Mouse (Mus musculus): ENCODE data around the gene Pola2. TPM values are rescaled to one million over a fixed set of nuclear protein-coding genes. Genes with fewer than 3 reads are reported as not detected.

Gene Pola2
- polyA plus RNA-seq, 1 experiment from 2014 or later: 28.1 TPM

- H3K4me1 ChIP-seq (replicated peaks): peaks cover 20% of the 10 kb centered on the region
- H3K4me2 ChIP-seq: peak overlapping the region; percentile 81
- no peak overlapping the region for H3K9ac ChIP-seq
- no peak overlapping the region for H3K4me3 ChIP-seq
- H3K27me3 ChIP-seq: no peaks in the 10 kb centered on the region
- no peak for ATAC-seq (ENCODE audit: low FRiP score, low read depth)
- H3K36me3 ChIP-seq: no peaks in the 10 kb centered on the region
- 41% methylated on average over 1 of the region's 1 CpGs for WGBS
- no peak overlapping the region for H3K27ac ChIP-seq (replicated peaks)
- no peaks in the 10 kb centered on the region for H3K9me3 ChIP-seq
Measured at GRCm38 (mm10) chr19:5962651-5963050, 1.4 kb downstream of the Pola2 start.

GRCm38 (mm10) chr19:5957371-5957770, 6.6 kb downstream of the Pola2 start:
- H3K9ac ChIP-seq: no peak overlapping the region
- H3K4me3 ChIP-seq: no peak overlapping the region
- H3K27me3 ChIP-seq: no peaks in the 10 kb centered on the region
- no peaks in the 10 kb centered on the region for H3K4me1 ChIP-seq (replicated peaks)
- no peaks in the 10 kb centered on the region for H3K9me3 ChIP-seq
- no peak overlapping the region for H3K4me2 ChIP-seq
- 93% methylated on average over 5 of the region's 5 CpGs for WGBS
- no peak overlapping the region for H3K27ac ChIP-seq (replicated peaks)
- no peaks in the 10 kb centered on the region; the same call in 1 of the 2 replicates for H3K36me3 ChIP-seq
- no peak for ATAC-seq (ENCODE audit: low FRiP score, low read depth)

GRCm38 (mm10) chr19:5956685-5957084, 7.3 kb downstream of the Pola2 start:
- Histone ChIP-seq H3K27ac (replicated peaks) (no peak overlapping the region), H3K27me3 (no peaks in the 10 kb centered on the region), H3K9ac (no peak overlapping the region), H3K4me1 (replicated peaks) (no peaks in the 10 kb centered on the region), H3K9me3 (no peaks in the 10 kb centered on the region), H3K4me3 (no peak overlapping the region), H3K36me3 (no peaks in the 10 kb centered on the region; the same call in 1 of the 2 replicates), H3K4me2 (no peak overlapping the region)
- 32% methylated on average over 3 of the region's 3 CpGs for WGBS
- 0 out of 2 replicates have a peak, but pooled peaks have one; percentile 56 for ATAC-seq (ENCODE audit: low FRiP score, low read depth)

DNA sequence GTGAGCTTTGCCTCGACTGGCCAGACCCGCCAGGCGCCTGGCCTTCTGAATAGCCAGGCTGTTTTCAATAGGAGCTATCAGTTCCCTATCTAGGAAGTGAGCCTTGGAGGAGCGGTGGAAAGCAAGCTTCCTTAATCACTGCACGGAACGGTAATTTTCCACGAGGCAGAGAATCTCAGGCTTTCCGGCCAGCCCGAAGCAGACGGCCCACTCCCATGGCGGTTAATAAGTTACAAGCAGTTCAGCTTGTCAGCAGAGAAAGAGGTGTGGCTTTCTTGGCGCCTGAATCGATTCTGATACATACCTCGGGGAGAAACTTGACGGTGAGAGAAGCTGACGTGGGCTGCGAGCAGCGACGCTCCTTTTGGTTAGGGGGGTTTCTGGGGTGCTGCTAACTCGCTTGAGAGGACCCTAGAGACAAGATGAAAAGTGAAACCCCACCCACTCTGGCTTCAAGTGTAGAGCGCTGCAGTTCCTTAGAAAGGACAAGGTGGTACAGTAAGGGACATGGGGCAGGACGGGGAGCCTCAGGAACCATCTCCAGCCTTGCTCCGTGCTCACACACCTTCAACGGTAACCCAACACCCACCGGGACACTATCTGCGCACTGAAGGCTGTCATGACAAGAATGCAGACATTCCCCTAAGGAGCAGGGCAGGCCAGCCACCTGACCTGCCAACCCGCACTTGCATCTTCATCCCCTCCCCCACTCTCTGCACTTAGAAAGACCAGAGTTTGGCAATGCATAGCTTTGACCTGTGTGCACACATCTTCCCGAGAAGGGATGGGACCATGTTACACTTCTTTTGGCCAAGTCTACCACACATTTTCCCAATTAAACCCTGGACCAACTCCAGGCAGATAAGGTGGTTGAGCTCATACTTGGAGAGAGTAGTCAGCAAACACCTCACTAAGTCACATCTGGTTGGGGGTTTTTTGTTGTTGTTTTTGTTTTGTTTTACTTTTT, 8.0 kb downstream of the Pola2 start:
- no peaks in the 10 kb centered on the region; the same call in 1 of the 2 replicates for H3K36me3 ChIP-seq
- no peak overlapping the region for H3K9ac ChIP-seq
- H3K4me1 ChIP-seq (replicated peaks): no peaks in the 10 kb centered on the region
- WGBS: 86% methylated on average over 28 of the region's 28 CpGs
- H3K4me3 ChIP-seq: no peak overlapping the region
- no peak for ATAC-seq (ENCODE audit: low FRiP score, low read depth)
- no peaks in the 10 kb centered on the region for H3K9me3 ChIP-seq
- H3K4me2 ChIP-seq: no peak overlapping the region
- no peak overlapping the region for H3K27ac ChIP-seq (replicated peaks)
- no peaks in the 10 kb centered on the region for H3K27me3 ChIP-seq

DNA sequence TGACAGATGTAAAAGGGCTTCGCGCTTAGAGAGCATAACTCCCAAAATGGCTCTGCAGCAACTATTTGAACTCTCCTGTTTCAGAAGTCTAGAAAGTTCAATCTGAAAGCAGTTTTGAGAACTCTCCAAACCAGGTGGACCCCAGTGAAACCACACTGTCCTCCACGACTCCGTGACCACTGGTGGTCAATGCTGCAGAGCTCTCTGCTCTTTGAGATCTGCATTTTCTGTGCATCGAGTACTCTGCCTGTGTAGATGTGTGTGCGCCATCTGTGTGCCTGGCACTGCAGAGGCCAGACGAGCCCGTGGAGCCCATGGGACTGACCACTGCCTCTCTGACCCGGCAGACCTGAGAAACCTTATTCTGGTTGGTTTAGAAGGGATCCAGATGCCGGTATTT, 9.1 kb downstream of the Pola2 start:
- Histone ChIP-seq H3K9ac (no peak overlapping the region), H3K27ac (replicated peaks) (no peak overlapping the region), H3K27me3 (no peaks in the 10 kb centered on the region), H3K9me3 (no peaks in the 10 kb centered on the region), H3K4me2 (no peak overlapping the region), H3K36me3 (peaks cover 3% of the 10 kb centered on the region), H3K4me3 (no peak overlapping the region), H3K4me1 (replicated peaks) (no peaks in the 10 kb centered on the region)
- ATAC-seq (ENCODE audit: low FRiP score, low read depth): no peak
- WGBS: 93% methylated on average over 10 of the region's 10 CpGs

- H3K36me3 ChIP-seq: peaks cover 3% of the 10 kb centered on the region
- no peaks in the 10 kb centered on the region for H3K27me3 ChIP-seq
- ATAC-seq (ENCODE audit: low FRiP score, low read depth): no peak
- no peaks in the 10 kb centered on the region for H3K9me3 ChIP-seq
- no peak overlapping the region for H3K4me3 ChIP-seq
- H3K4me2 ChIP-seq: no peak overlapping the region
- WGBS: 86% methylated on average over 22 of the region's 22 CpGs
- H3K4me1 ChIP-seq (replicated peaks): no peaks in the 10 kb centered on the region
- H3K9ac ChIP-seq: no peak overlapping the region
- H3K27ac ChIP-seq (replicated peaks): no peak overlapping the region
Measured at GRCm38 (mm10) chr19:5954031-5954710, 9.8 kb downstream of the Pola2 start.

- no peaks in the 10 kb centered on the region for H3K27me3 ChIP-seq
- no peak for ATAC-seq (ENCODE audit: low FRiP score, low read depth)
- H3K4me3 ChIP-seq: no peak overlapping the region
- no peaks in the 10 kb centered on the region for H3K9me3 ChIP-seq
- no peak overlapping the region for H3K4me2 ChIP-seq
- H3K9ac ChIP-seq: no peak overlapping the region
- WGBS: 95% methylated on average over 19 of the region's 19 CpGs
- H3K27ac ChIP-seq (replicated peaks): no peak overlapping the region
- H3K4me1 ChIP-seq (replicated peaks): no peaks in the 10 kb centered on the region
- H3K36me3 ChIP-seq: peaks cover 3% of the 10 kb centered on the region
Measured at GRCm38 (mm10) chr19:5953201-5953770, 10.7 kb downstream of the Pola2 start.

GRCm38 (mm10) chr19:5952071-5952691, 11.8 kb downstream of the Pola2 start:
- Histone ChIP-seq H3K9me3 (no peaks in the 10 kb centered on the region), H3K4me3 (no peak overlapping the region), H3K27me3 (no peaks in the 10 kb centered on the region), H3K4me1 (replicated peaks) (no peaks in the 10 kb centered on the region), H3K4me2 (no peak overlapping the region), H3K27ac (replicated peaks) (no peak overlapping the region), H3K36me3 (peaks cover 3% of the 10 kb centered on the region), H3K9ac (no peak overlapping the region)
- 82% methylated on average over 13 of the region's 13 CpGs for WGBS
- ATAC-seq (ENCODE audit: low FRiP score, low read depth): no peak

DNA sequence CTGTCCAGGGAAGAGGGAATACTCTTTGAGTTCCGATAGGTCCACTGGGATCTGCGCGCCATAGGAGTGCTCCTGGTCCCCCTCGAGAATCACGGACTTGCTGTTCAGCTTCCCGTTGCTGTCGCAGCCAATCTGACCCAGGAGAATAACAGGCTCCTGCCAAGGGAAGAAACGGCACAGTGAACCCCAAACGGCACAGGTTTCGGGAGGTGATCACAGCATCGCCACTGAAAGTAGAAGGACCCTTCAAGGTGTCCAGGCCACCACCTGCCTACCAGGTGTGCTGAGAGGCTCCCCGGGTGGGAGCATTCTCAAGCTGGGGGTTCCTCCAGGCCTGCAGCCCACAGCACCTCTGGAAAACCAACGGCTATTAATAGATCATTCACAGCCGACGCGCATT, 12.4 kb downstream of the Pola2 start:
- no peak overlapping the region for H3K4me2 ChIP-seq
- no peak overlapping the region for H3K27ac ChIP-seq (replicated peaks)
- H3K4me1 ChIP-seq (replicated peaks): no peaks in the 10 kb centered on the region
- peaks cover 3% of the 10 kb centered on the region for H3K36me3 ChIP-seq
- no peak overlapping the region for H3K4me3 ChIP-seq
- no peaks in the 10 kb centered on the region for H3K9me3 ChIP-seq
- no peaks in the 10 kb centered on the region for H3K27me3 ChIP-seq
- no peak overlapping the region for H3K9ac ChIP-seq
- WGBS: 93% methylated on average over 16 of the region's 16 CpGs
- no peak for ATAC-seq (ENCODE audit: low FRiP score, low read depth)

GRCm38 (mm10) chr19:5950218-5950617, 13.8 kb downstream of the Pola2 start:
- ATAC-seq (ENCODE audit: low FRiP score, low read depth): no peak
- Histone ChIP-seq H3K4me1 (replicated peaks) (0 out of 2 replicates have a peak, but pooled peaks cover under 1% of the 10 kb centered on the region), H3K27ac (replicated peaks) (no peak overlapping the region), H3K4me3 (no peak overlapping the region), H3K4me2 (no peak overlapping the region), H3K36me3 (peaks cover 3% of the 10 kb centered on the region), H3K9ac (no peak overlapping the region), H3K27me3 (no peaks in the 10 kb centered on the region), H3K9me3 (no peaks in the 10 kb centered on the region)
- 96% methylated on average over 11 of the region's 11 CpGs for WGBS

GRCm38 (mm10) chr19:5945891-5946290, 18.1 kb downstream of the Pola2 start:
- H3K27me3 ChIP-seq: no peaks in the 10 kb centered on the region
- no peak overlapping the region for H3K27ac ChIP-seq (replicated peaks)
- 82% methylated on average over 8 of the region's 8 CpGs for WGBS
- H3K4me1 ChIP-seq (replicated peaks): 0 out of 2 replicates have a peak, but pooled peaks cover 4% of the 10 kb centered on the region
- no peak overlapping the region for H3K4me3 ChIP-seq
- H3K36me3 ChIP-seq: peaks cover 3% of the 10 kb centered on the region; the same call in 1 of the 2 replicates
- no peak overlapping the region for H3K4me2 ChIP-seq
- ATAC-seq (ENCODE audit: low FRiP score, low read depth): no peak
- H3K9ac ChIP-seq: no peak overlapping the region
- H3K9me3 ChIP-seq: no peaks in the 10 kb centered on the region
